Mouse (Mus musculus) kidney, adult 2 months (tissue): Measurements from ENCODE around the gene Prss48.

Source experiments
- CTCF ChIP-seq: fragments of 200-500 bp; conservative IDR thresholded peaks from 2 replicates; pipeline ENCODE4 v1.5.1; 2011; ENCODE audit warnings: low read depth, mild to moderate bottlenecking, control low read depth, low read length, moderate library complexity, mixed read lengths; ENCODE audit not compliant: insufficient read depth, insufficient read length
- POLR2A ChIP-seq: fragments of 200-500 bp; IDR thresholded peaks from one replicate; pipeline ENCODE4 v1.6.1; 2011; ENCODE audit warnings: low read depth, low read length, control low read depth

- no peak for TF ChIP-seq CTCF
- no peak for TF ChIP-seq POLR2A
Measured at GRCm38 (mm10) chr3:85952696-85953283, 49.5 kb downstream of the Prss48 start.
